Mouse (Mus musculus): ENCODE measurements around the gene Rtn4rl1.

GRCm38 (mm10) chr11:75200935-75201334, 7.4 kb downstream of the Rtn4rl1 start:
- no peak for TF ChIP-seq CTCF (IDR thresholded peaks at IDR 0.05; ENCODE audit: low read depth, low read length)
- no peak for TF ChIP-seq POLR2A (IDR thresholded peaks at IDR 0.05; ENCODE audit: extremely low read depth, insufficient read depth, low read length)

Data from liver, adult 2 months (tissue).